Mouse (Mus musculus): ENCODE measurements at regions not wholly inside any gene's neighbourhood (a gene's known extent, or its start where the extent isn't known, plus 50 kb on each side); places are given as distances from the start of the nearest gene placed in this dataset.

DNA sequence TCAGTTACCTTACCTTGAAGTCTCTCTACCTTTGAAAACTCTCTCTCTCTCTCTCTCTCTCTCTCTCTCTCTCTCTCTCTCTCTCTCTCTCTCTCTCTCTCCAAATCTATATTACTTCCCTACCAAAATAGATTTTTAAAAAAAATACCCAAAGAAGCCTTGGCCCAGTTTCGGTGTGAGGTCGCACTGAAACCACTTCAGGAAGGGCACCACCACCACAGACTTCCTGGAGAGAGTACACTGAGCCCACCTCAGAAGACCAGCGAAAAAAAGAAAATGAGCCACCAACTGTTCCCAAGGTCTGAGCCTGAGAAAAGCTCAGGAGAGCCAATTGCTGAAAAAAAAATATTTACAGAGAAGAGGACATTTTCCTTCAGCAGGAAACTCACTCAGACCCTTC lies 68.8 kb upstream of the Mafb start:
- Histone ChIP-seq H3K9me3 (ENCODE audit: control insufficient read depth, insufficient read depth, low read depth, low read length) (no peaks in the 10 kb centered on the region), H3K27ac (ENCODE audit: insufficient read depth, low read depth, low read length, poor library complexity, severe bottlenecking) (no peak overlapping the region), H3K4me3 (ENCODE audit: insufficient read depth in 1 of 2, low read depth in 1 of 2, low read length in 2 of 2, poor library complexity in 1 of 2, severe bottlenecking in 1 of 2) (no peak overlapping the region), H3K36me3 (ENCODE audit: control insufficient read depth, insufficient read depth, low read length, poor library complexity, severe bottlenecking) (no peaks in the 10 kb centered on the region), H3K9ac (ENCODE audit: insufficient read depth, low read depth, low read length, poor library complexity, severe bottlenecking) (no peak overlapping the region), H3K4me1 (ENCODE audit: control insufficient read depth in 2 of 2, insufficient read depth in 2 of 2, low read length in 2 of 2, poor library complexity in 1 of 2) (no peaks in the 10 kb centered on the region)
- no peak for DNase-seq (ENCODE audit: low read depth, low spot score)
- in situ Hi-C loops (cut with MboI; ENCODE audit: low sequenced_read_pairs in 2 of 2, unreplicated experiment in 2 of 2): no loop called here
- TF ChIP-seq HCFC1 (IDR thresholded peaks at IDR 0.05; ENCODE audit: borderline replicate concordance, insufficient read depth, low read length) (no peak), ZNF384 (IDR thresholded peaks at IDR 0.05; ENCODE audit: low read depth, low read length) (no peak)

DNA sequence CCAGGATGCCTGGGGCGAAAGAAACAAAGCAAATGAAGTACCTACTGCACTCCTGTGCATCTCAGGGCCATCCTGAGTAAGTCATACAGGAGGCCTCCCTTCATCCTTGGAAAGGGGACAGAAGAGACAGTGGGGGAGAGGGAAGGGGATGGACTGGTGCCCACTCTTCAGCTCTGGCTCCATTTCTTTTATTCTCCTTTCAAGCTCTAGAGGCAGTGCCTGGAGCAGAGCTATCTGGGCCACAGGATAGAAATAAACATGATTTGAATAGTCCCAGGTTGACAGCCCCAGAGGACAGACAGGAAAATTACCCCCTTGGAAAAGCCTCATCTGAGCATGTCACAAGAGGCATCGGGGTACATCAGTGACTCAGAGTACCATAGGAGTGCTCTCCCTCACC lies 72.2 kb upstream of the Mafb start:
- Histone ChIP-seq H3K9ac (ENCODE audit: insufficient read depth, low read depth, low read length, poor library complexity, severe bottlenecking) (no peak overlapping the region), H3K36me3 (ENCODE audit: control insufficient read depth, insufficient read depth, low read length, poor library complexity, severe bottlenecking) (no peaks in the 10 kb centered on the region), H3K4me1 (ENCODE audit: control insufficient read depth in 2 of 2, insufficient read depth in 2 of 2, low read length in 2 of 2, poor library complexity in 1 of 2) (peaks cover 0 to 2% of the 10 kb centered on the region in 2 experiments; a peak in 1 of 4 replicates), H3K27ac (ENCODE audit: insufficient read depth, low read depth, low read length, poor library complexity, severe bottlenecking) (no peak overlapping the region), H3K4me3 (ENCODE audit: insufficient read depth in 1 of 2, low read depth in 1 of 2, low read length in 2 of 2, poor library complexity in 1 of 2, severe bottlenecking in 1 of 2) (no peak overlapping the region), H3K9me3 (ENCODE audit: control insufficient read depth, insufficient read depth, low read depth, low read length) (no peaks in the 10 kb centered on the region)
- TF ChIP-seq CHD2 (IDR thresholded peaks at IDR 0.05; ENCODE audit: low read depth, low read length) (no peak), MAFK (IDR thresholded peaks at IDR 0.05; ENCODE audit: insufficient read depth, low read depth, low read length) (no peak), ZNF384 (IDR thresholded peaks at IDR 0.05; ENCODE audit: low read depth, low read length) (no peak), ZC3H11A (IDR thresholded peaks at IDR 0.05; ENCODE audit: borderline replicate concordance, low read depth, low read length) (no peak), HCFC1 (IDR thresholded peaks at IDR 0.05; ENCODE audit: borderline replicate concordance, insufficient read depth, low read length) (no peak)
- DNase-seq (ENCODE audit: low read depth, low spot score): no peak
- in situ Hi-C loops (cut with MboI; ENCODE audit: low sequenced_read_pairs in 2 of 2, unreplicated experiment in 2 of 2): no loop called here

GRCm38 (mm10) chr2:160440236-160440635 lies 73.4 kb upstream of the Mafb start:
- no peak for TF ChIP-seq HCFC1 (IDR thresholded peaks at IDR 0.05; ENCODE audit: borderline replicate concordance, insufficient read depth, low read length)
- no peak for TF ChIP-seq CHD2 (IDR thresholded peaks at IDR 0.05; ENCODE audit: low read depth, low read length)
- no peak for TF ChIP-seq MAFK (IDR thresholded peaks at IDR 0.05; ENCODE audit: insufficient read depth, low read depth, low read length)
- no peak for TF ChIP-seq ZNF384 (IDR thresholded peaks at IDR 0.05; ENCODE audit: low read depth, low read length)
- no peak for TF ChIP-seq ZC3H11A (IDR thresholded peaks at IDR 0.05; ENCODE audit: borderline replicate concordance, low read depth, low read length)
- Histone ChIP-seq H3K9ac (ENCODE audit: insufficient read depth, low read depth, low read length, poor library complexity, severe bottlenecking) (no peak overlapping the region), H3K4me3 (ENCODE audit: insufficient read depth in 1 of 2, low read depth in 1 of 2, low read length in 2 of 2, poor library complexity in 1 of 2, severe bottlenecking in 1 of 2) (no peak overlapping the region), H3K9me3 (ENCODE audit: control insufficient read depth, insufficient read depth, low read depth, low read length) (no peaks in the 10 kb centered on the region), H3K4me1 (ENCODE audit: control insufficient read depth in 2 of 2, insufficient read depth in 2 of 2, low read length in 2 of 2, poor library complexity in 1 of 2) (peaks cover 0 to 2% of the 10 kb centered on the region in 2 experiments; a peak in 1 of 4 replicates), H3K36me3 (ENCODE audit: control insufficient read depth, insufficient read depth, low read length, poor library complexity, severe bottlenecking) (no peaks in the 10 kb centered on the region), H3K27ac (ENCODE audit: insufficient read depth, low read depth, low read length, poor library complexity, severe bottlenecking) (no peak overlapping the region)
- DNase-seq (ENCODE audit: low read depth, low spot score): no peak
- in situ Hi-C loops (cut with MboI; ENCODE audit: low sequenced_read_pairs in 2 of 2, unreplicated experiment in 2 of 2): no loop called here

- TF ChIP-seq MAFK (IDR thresholded peaks at IDR 0.05; ENCODE audit: insufficient read depth, low read depth, low read length) (no peak), CHD2 (IDR thresholded peaks at IDR 0.05; ENCODE audit: low read depth, low read length) (no peak), ZNF384 (IDR thresholded peaks at IDR 0.05; ENCODE audit: low read depth, low read length) (no peak), HCFC1 (IDR thresholded peaks at IDR 0.05; ENCODE audit: borderline replicate concordance, insufficient read depth, low read length) (no peak), ZC3H11A (IDR thresholded peaks at IDR 0.05; ENCODE audit: borderline replicate concordance, low read depth, low read length) (no peak)
- Histone ChIP-seq H3K27ac (ENCODE audit: insufficient read depth, low read depth, low read length, poor library complexity, severe bottlenecking) (no peak overlapping the region), H3K4me3 (ENCODE audit: insufficient read depth in 1 of 2, low read depth in 1 of 2, low read length in 2 of 2, poor library complexity in 1 of 2, severe bottlenecking in 1 of 2) (0 out of 4 replicates have a peak overlapping the region, but pooled peaks of 1 of the 2 experiments have one; percentile 27), H3K36me3 (ENCODE audit: control insufficient read depth, insufficient read depth, low read length, poor library complexity, severe bottlenecking) (no peaks in the 10 kb centered on the region), H3K9me3 (ENCODE audit: control insufficient read depth, insufficient read depth, low read depth, low read length) (no peaks in the 10 kb centered on the region), H3K4me1 (ENCODE audit: control insufficient read depth in 2 of 2, insufficient read depth in 2 of 2, low read length in 2 of 2, poor library complexity in 1 of 2) (peaks cover 1 to 13% of the 10 kb centered on the region in 2 experiments; a peak in 2 of 4 replicates), H3K9ac (ENCODE audit: insufficient read depth, low read depth, low read length, poor library complexity, severe bottlenecking) (no peak overlapping the region)
- in situ Hi-C loops (cut with MboI; ENCODE audit: low sequenced_read_pairs in 2 of 2, unreplicated experiment in 2 of 2): no loop called here
- DNase-seq (ENCODE audit: low read depth, low spot score): no peak
These were observed 84.2 kb upstream of the Mafb start for GRCm38 (mm10) chr2:160451057-160451456.
